Mouse (Mus musculus) v-Abl transformed pro-B cells (cell line): ENCODE results near the gene Ppp4r4.
"Not testable (repeated sequence)": the region's sequence is repeated elsewhere in the genome, so short reads cannot be mapped to it uniquely, and the experiment has no call there.

Source experiments
- in situ Hi-C, 2 experiments: fragments of 400-800 bp; cut with MboI; formaldehyde crosslinking; loops; one replicate each; pipeline ENCODE4 v1.15.1; 2025; ENCODE audit not compliant: unreplicated experiment in 2 of 2

Gene Ppp4r4

DNA sequence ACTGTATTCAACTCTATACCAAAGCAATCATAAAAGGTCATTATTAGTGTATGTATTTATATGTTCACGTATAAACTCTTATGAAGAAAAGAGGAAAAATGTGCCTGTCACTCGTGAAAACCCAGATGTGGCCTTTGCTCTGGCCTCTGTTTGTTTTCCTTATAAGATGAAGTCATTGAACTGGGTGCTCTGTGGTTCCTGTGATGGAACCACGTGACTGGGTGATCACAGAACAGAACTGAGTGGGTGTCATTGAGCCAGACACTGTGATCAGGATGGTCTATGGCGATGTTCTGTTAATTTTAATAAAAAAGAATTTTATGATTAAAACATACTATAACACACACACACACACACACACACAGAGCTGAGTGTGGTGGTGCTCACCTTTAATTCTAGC is 83.7 kb downstream of the Ppp4r4 start:
- in situ Hi-C loops = no loop called here

DNA sequence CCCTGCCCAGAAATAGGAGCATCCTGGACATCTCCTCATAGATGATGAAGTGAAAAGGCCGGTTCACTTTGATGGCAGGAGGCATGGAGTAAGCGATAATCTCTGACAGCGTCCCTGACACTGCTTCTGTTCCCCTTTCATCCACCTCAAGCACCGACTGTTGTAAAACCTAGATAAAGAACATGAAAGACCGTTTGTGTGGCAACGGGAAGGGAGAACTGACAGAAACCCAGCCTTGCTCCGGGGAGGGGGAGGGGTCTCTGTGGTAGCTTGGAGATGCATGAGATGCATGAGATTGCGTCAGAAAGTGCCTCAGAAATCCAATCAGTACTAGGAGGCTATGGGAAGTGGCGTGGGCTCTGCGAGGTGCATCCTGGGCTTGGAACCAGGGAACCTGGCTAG is 84.8 kb downstream of the Ppp4r4 start:
- in situ Hi-C loops = no loop called here

DNA sequence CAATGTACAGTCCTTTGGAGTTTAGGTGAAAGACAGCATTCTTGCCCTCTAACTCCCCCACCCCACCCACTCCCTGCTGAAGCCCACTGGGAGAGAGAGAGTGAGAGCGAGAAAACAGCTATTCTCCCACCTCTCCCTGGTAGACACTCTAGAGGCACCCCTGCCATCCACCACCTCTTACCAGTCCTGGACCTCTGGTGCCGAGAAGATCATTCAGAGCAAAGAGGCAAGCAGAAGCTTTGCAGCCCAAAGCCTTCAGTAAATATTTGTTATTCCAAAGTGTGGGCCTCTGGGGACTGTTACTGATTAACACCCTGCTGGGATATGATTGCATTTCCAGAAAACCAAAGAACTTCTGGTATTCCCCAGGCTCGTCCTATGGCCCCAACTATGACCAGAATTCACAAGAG is 99.1 kb downstream of the Ppp4r4 start, which contains the start of gene Serpina10:
Gene Serpina10 (minus strand): TSS at position 242 of the 410 bp plus-strand sequence.
- in situ Hi-C loops = loop anchor here in 1 of 2 experiments (10.0 kb wide), 1 partner anchor 486 kb away; no protein-coding TSS in a partner anchor

DNA sequence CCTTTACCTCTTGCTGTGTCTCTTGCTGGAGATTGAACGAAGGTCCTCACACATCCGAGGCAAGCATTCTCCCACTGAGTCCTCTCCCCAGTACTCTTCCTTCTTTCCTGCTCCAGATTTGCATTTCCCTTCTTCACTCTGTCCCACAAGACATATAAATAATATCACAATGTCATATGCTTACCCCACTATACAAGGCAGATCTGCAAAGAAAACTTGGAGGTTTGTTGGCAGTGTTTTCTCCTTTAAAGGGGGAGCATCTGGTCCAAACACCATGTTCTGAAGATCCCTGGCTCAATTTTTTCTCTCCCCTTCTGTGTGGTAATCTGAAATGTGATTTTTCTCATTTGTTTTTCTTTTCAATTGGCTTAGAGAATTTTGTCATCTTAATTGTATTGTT is 102.3 kb downstream of the Ppp4r4 start:
- in situ Hi-C loops = loop anchor here in 1 of 2 experiments (10.0 kb wide), 1 partner anchor 490 kb away; no protein-coding TSS in a partner anchor

DNA sequence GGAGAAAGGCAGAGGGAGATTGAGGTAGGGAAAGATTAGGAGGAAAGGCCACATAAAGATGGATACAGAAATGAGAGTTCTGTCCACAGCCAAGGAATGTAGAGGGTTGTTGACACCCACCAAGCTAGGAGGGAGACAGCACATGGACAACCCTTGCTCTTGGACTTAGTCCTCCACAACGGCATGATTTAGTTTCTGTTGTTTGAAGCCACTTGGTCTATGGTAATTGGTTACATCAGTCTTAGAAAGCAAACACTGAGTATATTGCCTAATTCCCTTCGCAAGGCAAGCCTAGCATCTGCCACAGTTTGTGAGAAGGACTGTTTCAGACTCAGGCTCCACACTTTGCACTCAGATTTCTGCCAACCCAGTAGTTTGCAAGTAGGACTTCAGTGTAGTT is 103.8 kb downstream of the Ppp4r4 start:
- in situ Hi-C loops = loop anchor here in 1 of 2 experiments (10.0 kb wide), 1 partner anchor 491 kb away; no protein-coding TSS in a partner anchor

DNA sequence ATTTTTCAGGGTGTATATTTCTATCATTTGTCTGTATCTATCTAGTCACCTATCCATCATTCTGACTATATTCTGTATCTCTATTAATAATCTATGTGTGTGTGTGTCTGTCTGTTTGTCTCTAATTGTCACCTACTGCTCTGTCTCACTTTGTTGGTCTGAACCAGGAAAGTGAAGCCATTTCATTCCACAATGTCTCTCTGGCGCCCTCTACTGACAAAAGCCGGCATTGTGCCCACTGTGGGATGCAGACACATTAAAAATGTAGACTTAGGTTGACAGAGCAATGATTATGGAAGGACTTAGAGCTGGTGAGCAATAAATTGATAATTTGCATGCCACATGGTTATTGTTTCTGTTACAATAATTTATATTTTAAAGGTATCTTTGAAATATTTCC is 111.3 kb downstream of the Ppp4r4 start:
- in situ Hi-C loops = no loop called here

DNA sequence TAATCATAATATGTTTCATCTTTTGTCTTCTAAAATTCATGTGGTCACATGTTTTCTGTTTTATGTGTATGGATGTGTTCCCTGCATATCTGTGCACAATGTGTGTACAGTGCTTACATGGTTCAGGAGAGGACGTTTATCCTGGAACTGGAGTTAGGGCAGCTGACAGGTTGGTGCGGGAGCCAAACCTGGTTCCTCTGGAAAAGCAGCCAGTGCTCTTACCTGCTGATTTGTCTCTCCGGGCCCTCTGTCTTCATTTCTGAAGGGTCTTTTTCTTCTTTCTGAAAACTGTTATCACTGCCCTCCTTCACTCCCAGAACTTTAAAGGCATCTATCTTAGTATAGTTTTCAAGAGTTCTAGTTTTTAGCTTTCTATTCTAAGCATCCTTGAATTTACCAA is 111.7 kb downstream of the Ppp4r4 start:
- in situ Hi-C loops = no loop called here

DNA sequence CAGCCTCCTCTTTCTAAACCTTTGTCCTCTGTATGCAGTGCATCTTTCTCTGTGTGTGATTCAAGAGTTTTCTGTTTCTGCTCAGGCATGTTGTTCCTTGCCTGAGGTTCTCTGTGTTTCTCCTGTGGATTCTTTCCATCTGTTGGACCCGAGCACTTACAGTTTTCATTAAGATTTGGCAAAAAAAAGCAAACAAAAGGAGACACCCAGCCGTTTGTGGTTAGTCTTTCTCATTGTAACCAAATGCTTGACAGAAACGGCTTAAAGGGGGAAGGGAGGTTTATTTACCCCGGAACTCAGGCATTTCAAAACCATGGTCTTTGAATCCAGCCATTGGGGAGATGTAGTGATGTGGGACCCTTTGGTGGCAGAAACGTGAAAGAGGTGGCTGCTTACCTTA is 112.5 kb downstream of the Ppp4r4 start:
- in situ Hi-C loops = no loop called here

DNA sequence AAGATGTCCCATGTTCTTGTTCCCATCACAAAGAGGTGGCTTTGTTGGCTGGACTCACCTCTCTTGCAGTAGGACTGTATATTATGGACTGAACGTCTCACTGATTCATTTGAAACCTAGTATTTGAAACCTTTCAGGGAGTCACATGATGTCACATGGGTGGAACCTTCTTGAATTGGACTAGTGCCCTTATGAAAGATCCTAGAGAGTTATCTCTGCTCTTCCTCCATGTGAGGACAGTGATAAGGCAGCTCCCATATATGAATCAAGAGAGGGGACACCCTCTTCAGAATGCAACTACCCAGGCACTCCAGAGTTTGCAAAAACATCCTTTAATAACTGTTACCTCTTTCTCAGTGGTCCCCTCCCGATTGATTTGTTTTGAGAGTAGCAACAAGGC is 114.2 kb downstream of the Ppp4r4 start:
- in situ Hi-C loops = no loop called here

DNA sequence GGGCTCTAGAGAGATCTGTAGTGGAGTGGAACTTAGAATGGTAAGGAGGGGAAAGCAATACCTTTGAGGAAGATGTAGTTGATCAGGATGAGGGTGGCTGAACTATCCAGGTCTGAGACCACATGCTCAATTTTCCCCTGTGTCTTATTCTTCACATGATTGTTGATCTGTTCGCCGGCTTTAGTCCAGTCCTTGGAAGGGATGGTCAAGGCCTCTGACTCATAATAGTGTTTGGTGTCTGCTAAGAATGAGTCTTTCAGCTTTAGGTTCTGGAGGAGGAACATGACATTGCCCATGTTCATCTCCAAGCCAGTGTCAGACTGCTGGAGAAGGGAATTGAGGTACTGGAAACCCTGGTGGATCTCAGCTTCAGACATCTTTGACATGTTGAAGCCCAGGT is 121.8 kb downstream of the Ppp4r4 start:
- in situ Hi-C loops = no loop called here

DNA sequence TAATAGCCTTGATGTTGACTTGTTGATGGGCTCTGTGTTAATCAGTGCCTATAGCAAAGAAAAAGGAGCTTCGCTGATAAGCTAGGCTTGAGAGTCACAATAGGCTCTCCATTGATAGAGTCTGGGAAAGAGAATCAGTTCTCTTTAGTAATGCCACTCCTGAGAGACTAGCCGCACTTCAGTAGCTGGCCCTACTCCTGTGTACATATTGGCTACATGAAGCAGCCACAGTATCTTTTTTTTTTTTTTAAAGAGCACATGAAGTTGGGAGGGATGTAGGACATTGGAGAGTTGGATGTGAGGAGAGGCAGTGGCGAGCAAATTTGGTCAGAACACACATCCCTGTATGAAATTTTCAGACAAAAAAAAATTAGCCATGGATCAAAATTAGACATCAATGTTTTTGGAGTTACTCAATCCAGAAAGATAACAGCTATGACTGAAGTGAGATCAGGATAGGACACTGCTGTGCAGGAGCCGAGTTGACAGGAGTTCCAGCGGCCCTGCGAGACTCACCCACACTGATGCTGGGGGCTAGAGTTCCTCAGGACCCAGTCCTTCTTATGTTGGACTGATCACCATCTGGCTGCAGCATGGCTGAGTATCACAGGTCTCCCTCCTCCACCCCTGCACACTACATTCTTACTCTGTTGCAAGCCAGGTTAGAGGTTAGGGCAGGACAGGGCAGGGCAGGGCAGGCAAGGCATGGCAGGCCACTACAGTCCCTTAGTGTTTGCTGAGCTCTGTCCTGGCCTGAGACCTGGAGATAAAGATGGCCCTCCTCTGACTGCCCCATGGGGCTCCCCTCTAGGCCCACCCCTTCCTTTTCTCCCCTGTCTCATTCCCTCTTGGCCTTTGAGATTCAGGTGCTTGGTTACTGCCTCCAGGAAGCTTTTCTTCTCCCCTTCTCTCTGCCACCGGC is 123.3 kb downstream of the Ppp4r4 start:
- in situ Hi-C loops = no loop called here

DNA sequence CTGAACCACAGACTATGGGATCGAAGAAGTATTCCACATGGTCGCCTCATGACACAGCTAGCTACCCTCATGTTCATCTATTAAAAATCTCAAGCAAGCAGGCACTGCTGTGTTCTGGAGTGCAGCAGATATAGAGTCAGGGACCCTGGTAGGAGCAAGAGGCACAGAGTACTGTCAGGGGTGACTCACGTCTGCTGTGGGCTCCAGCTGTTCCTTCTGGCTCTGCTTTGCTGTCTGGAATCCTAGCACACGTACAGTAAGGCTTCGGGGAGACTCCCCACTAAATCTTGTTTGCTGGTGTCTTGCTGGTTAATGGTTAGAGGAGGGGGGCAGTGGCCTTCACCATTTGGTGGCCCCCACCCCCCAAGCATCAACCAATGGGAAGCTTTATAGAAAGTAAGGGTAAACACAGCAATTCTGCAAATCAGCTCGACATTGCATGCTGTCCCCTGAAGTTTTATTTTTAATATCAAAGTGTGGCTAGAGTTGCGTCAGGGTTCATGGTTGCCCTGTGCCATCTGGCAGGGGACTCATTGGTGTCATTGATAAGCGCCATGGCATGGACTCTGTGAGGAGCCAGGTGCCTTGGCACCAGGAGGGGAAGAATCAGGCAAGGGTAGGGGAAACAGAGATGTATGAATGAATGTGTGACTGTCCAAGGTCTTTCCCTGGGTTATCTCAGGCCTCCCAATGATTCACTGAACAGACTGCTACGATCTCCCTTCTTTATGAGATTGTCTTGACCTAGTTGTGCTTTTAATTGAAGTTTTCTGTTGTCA is 125.0 kb downstream of the Ppp4r4 start, which contains the start of gene Serpina6:
Gene Serpina6 (minus strand): TSS at position 365 of the 779 bp plus-strand sequence.
- in situ Hi-C loops = no loop called here

DNA sequence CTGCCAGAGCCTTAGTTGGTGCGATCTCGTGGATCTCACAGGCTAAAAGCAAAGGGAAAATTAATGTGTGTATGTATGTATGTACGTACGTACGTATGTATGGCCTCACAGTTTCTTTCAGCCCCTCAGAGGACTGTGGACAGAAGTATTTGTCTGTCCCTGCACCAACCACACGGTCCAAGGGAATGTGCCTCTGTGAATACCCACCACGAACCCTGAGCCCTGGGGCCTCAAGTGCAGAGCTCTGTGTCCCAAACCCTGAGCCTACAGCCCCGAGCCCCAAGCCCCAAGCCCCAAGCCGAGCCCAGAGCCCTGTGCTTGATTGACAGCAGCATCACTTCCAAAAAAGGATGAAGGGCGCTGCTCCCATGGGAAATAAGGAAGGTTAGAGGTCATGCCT is 125.9 kb downstream of the Ppp4r4 start:
- in situ Hi-C loops = no loop called here

DNA sequence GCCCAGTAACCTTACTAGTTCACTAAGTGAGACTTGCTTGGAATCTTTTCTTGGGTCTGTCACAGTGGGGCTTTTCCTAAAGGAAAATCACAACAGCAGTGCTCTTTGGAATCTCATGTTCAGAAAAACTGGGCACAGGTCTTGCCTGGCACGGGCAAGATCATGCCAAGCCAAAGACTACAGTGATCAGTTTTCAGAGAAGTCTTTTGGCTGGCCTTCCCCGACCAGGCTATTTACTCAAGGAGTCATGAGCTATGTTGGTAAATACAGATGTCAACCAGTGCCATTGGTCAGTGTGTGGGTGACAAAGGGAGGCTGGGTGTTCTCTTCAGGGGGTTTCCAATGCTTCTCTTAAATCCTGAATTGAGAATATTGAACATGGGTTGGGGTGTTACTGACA is 127.1 kb downstream of the Ppp4r4 start:
- in situ Hi-C loops = no loop called here

DNA sequence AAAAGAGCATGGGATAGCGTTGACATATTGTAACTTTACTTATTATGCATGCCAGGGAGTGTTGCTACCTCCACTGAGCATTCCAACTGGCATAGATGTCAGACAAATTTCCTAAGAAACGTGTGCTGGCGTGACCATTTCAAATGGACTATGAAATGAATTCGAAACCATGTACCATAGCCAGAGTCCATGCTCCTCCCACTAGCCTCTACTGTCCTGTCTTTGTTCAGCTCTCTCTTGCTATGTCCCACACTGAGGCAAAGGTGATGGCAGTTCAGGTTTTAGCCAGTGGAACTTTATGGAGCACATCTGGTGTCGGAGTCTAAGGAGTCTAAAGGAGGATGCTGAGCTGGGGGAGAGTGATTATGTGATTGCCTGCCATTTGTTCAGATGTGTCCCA is 128.0 kb downstream of the Ppp4r4 start:
- in situ Hi-C loops = no loop called here

DNA sequence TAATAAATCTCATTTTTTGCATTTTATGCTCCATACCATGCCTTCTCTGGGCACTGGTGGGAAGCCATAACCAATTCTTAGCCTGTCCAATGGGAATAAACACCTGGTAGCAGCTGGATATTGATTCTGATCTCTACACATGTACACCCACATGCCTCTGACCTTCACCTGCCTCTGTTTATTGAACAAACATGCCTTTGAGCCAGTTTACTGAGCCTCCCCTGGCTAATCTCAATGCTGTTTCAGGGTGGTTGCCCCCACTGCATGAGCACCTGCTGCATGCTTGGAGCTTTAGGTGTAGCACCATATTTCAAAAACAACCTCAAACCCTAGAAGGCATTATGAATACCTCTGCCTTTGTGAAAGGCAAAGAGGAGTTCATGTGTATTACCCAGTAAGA is 130.0 kb downstream of the Ppp4r4 start:
- in situ Hi-C loops = not testable (repeated sequence)
